Mouse (Mus musculus): ENCODE data around the gene 1700061G19Rik.
A peak's percentile ranks its signal among the peaks of the same experiment; 100 is the strongest.

The 1700061G19Rik gene

GRCm38 (mm10) chr17:56874936-56875651, at the start of gene 1700061G19Rik:
TSS of gene 1700061G19Rik (plus strand) at chr17:56875477.
- DNase-seq (ENCODE audit: extremely low read depth, low read depth): no peak

GRCm38 (mm10) chr17:56826718-56827117, 48.6 kb upstream of the 1700061G19Rik start:
- peak; percentile 97 for DNase-seq (ENCODE audit: extremely low read depth, low read depth)

GRCm38 (mm10) chr17:56829171-56829570, 46.1 kb upstream of the 1700061G19Rik start:
- DNase-seq (ENCODE audit: extremely low read depth, low read depth): no peak

GRCm38 (mm10) chr17:56829795-56830194, 45.5 kb upstream of the 1700061G19Rik start:
- peak; percentile 28 for DNase-seq (ENCODE audit: extremely low read depth, low read depth)

GRCm38 (mm10) chr17:56830411-56831110, 44.7 kb upstream of the 1700061G19Rik start, which contains the start of gene Rfx2:
TSS of gene Rfx2 (minus strand) at chr17:56831013.
- DNase-seq (ENCODE audit: extremely low read depth, low read depth): no peak

GRCm38 (mm10) chr17:56831111-56831816, 44.0 kb upstream of the 1700061G19Rik start:
- DNase-seq (ENCODE audit: extremely low read depth, low read depth): peak; percentile 88

GRCm38 (mm10) chr17:56832918-56833317, 42.4 kb upstream of the 1700061G19Rik start:
- no peak for DNase-seq (ENCODE audit: extremely low read depth, low read depth)

- DNase-seq (ENCODE audit: extremely low read depth, low read depth): no peak
Observed at GRCm38 (mm10) chr17:56833381-56833780, 41.9 kb upstream of the 1700061G19Rik start.

GRCm38 (mm10) chr17:56836336-56836735, 38.9 kb upstream of the 1700061G19Rik start:
- no peak for DNase-seq (ENCODE audit: extremely low read depth, low read depth)

GRCm38 (mm10) chr17:56840524-56840923, 34.8 kb upstream of the 1700061G19Rik start:
- DNase-seq (ENCODE audit: extremely low read depth, low read depth): no peak

- no peak for DNase-seq (ENCODE audit: extremely low read depth, low read depth)
Observed at GRCm38 (mm10) chr17:56842173-56842572, 33.1 kb upstream of the 1700061G19Rik start.

- DNase-seq (ENCODE audit: extremely low read depth, low read depth): no peak
Observed at GRCm38 (mm10) chr17:56843678-56844077, 31.6 kb upstream of the 1700061G19Rik start.

- no peak for DNase-seq (ENCODE audit: extremely low read depth, low read depth)
Observed at GRCm38 (mm10) chr17:56848785-56849184, 26.5 kb upstream of the 1700061G19Rik start.

GRCm38 (mm10) chr17:56849710-56850109, 25.6 kb upstream of the 1700061G19Rik start:
- DNase-seq (ENCODE audit: extremely low read depth, low read depth): no peak

GRCm38 (mm10) chr17:56851167-56851566, 24.1 kb upstream of the 1700061G19Rik start:
- DNase-seq (ENCODE audit: extremely low read depth, low read depth): no peak

GRCm38 (mm10) chr17:56855421-56855820, 19.9 kb upstream of the 1700061G19Rik start:
- peak; percentile 59 for DNase-seq (ENCODE audit: extremely low read depth, low read depth)

GRCm38 (mm10) chr17:56858216-56858615, 17.1 kb upstream of the 1700061G19Rik start:
- peak; percentile 66 for DNase-seq (ENCODE audit: extremely low read depth, low read depth)

- peak; percentile 77 for DNase-seq (ENCODE audit: extremely low read depth, low read depth)
Observed at GRCm38 (mm10) chr17:56858922-56859321, 16.4 kb upstream of the 1700061G19Rik start.

- no peak for DNase-seq (ENCODE audit: extremely low read depth, low read depth)
Observed at GRCm38 (mm10) chr17:56861197-56861596, 14.1 kb upstream of the 1700061G19Rik start.

- DNase-seq (ENCODE audit: extremely low read depth, low read depth): no peak
Observed at GRCm38 (mm10) chr17:56866071-56866470, 9.2 kb upstream of the 1700061G19Rik start.

GRCm38 (mm10) chr17:56869481-56869977, 5.7 kb upstream of the 1700061G19Rik start:
- DNase-seq (ENCODE audit: extremely low read depth, low read depth): no peak
